Mouse (Mus musculus) embryonic facial prominence, embryonic 14.5 days (tissue): ENCODE results near the gene Skor1. TPM values are rescaled to one million over a fixed set of nuclear protein-coding genes. Genes with fewer than 3 reads are reported as not detected.

Experiments
- ATAC-seq: fragments of 200-750 bp; cut with Nextera tagmentation; 2 replicates; pipeline ENCODE4 v1.8.0; 2017; ENCODE audit warnings: low read depth, moderate number of reproducible peaks, moderate TSS enrichment
- DNase-seq: peaks from one replicate; pipeline ENCODE4 v3.0.0-alpha.2; 2015; ENCODE audit warnings: low spot score
- H3K27ac ChIP-seq: fragments of 300-500 bp; sonication (generic); replicated peaks from 2 replicates; pipeline ENCODE4 v1.5.1; 2014; ENCODE audit warnings: low read depth, mild to moderate bottlenecking, low read length, moderate library complexity
- H3K27me3 ChIP-seq: fragments of 300-500 bp; sonication (generic); replicated peaks from 2 replicates; pipeline ENCODE4 v1.6.1; 2014; ENCODE audit warnings: low read length; ENCODE audit not compliant: control insufficient read depth, insufficient read depth
- H3K36me3 ChIP-seq: fragments of 300-500 bp; sonication (generic); 2 replicates; pipeline ENCODE4 v1.6.1; 2014; ENCODE audit warnings: low read length, mixed read lengths; ENCODE audit not compliant: control insufficient read depth, insufficient read depth
- H3K4me1 ChIP-seq: fragments of 300-500 bp; sonication (generic); 2 replicates; pipeline ENCODE4 v1.6.1; 2014; ENCODE audit warnings: antibody characterized with exemption, low read length; ENCODE audit not compliant: control insufficient read depth, insufficient read depth
- H3K4me2 ChIP-seq: fragments of 300-500 bp; sonication (generic); 2 replicates; pipeline ENCODE4 v1.6.1; 2014; ENCODE audit warnings: low read depth, mild to moderate bottlenecking, low read length, moderate library complexity, mixed read lengths
- H3K4me3 ChIP-seq: fragments of 300-500 bp; sonication (generic); 2 replicates; pipeline ENCODE4 v1.5.1; 2014; ENCODE audit warnings: low read depth, mild to moderate bottlenecking, low read length
- H3K9ac ChIP-seq: fragments of 300-500 bp; sonication (generic); 2 replicates; pipeline ENCODE4 v1.6.1; 2014; ENCODE audit warnings: low read depth, mild to moderate bottlenecking, low read length, moderate library complexity, mixed read lengths
- H3K9me3 ChIP-seq: fragments of 300-500 bp; sonication (generic); 2 replicates; pipeline ENCODE4 v1.6.1; 2016; ENCODE audit warnings: low read length; ENCODE audit not compliant: control insufficient read depth
- WGBS: fragments of 180-500 bp; shearing (Covaris S2); extraction: QIAGEN DNeasy Blood & Tissue Kit; methylation state at CpG from one replicate; pipeline ENCODE4 v1.1.7; 2014; 5-methylcytosine and 5-hydroxymethylcytosine counted together
- polyA plus RNA-seq: library from polyadenylated mRNA; unstranded; fragments of >200 nt; fragmentation: Nextera tagmentation; extraction: Ambion mirVana; gene quantifications from 2 replicates; pipeline ENCODE4 v1.2.1, GENCODE M21; 2014

Skor1 gene
- polyA plus RNA-seq, 1 experiment from 2014 or later: 0.04 TPM

- Histone ChIP-seq H3K27ac (no peak overlapping the region), H3K9ac (no peak overlapping the region), H3K4me3 (no peak overlapping the region), H3K27me3 (peaks cover 98% of the 10 kb centered on the region), H3K9me3 (no peaks in the 10 kb centered on the region), H3K36me3 (no peaks in the 10 kb centered on the region), H3K4me1 (peaks cover 9% of the 10 kb centered on the region), H3K4me2 (no peak overlapping the region)
- no peak for DNase-seq
- no peak for ATAC-seq
- WGBS: under 1% methylated on average over 9 of the region's 9 CpGs
Measured at GRCm38 (mm10) chr9:63140211-63140610, 8.6 kb downstream of the Skor1 start.

GRCm38 (mm10) chr9:63139661-63140060 is 9.1 kb downstream of the Skor1 start:
- DNase-seq: no peak
- no peak for ATAC-seq
- Histone ChIP-seq H3K27ac (no peak overlapping the region), H3K4me3 (no peak overlapping the region), H3K4me2 (no peak overlapping the region), H3K4me1 (peaks cover 9% of the 10 kb centered on the region), H3K9ac (no peak overlapping the region), H3K36me3 (no peaks in the 10 kb centered on the region), H3K9me3 (no peaks in the 10 kb centered on the region), H3K27me3 (peaks cover 98% of the 10 kb centered on the region)
- 4% methylated on average over 17 of the region's 17 CpGs for WGBS

DNA sequence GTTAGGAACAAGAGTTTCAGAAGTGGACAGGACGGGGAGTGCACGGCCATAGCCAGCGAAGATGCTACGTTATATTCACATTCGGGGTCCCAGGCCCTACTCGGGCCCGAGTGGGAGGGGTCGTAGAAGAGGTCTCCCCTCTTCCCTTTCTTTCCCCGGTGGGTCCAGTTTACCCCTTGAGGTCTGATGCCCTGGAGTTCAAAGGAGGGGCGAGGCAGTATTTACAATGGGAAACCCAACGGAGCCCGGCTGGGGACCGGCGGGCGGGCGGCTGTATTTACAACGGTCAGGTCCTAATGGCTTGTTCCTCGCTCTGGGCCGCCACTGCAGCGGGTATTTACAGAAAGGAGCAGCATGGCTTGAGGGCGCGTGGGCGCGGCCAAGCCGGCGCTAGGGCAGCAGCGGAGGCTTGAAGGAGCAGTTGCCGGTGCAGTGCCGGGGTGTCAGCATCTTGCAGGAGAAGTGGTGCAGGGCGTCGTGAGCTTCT is 10.2 kb downstream of the Skor1 start:
- DNase-seq (no peak), ATAC-seq (no peak)
- peaks cover 9% of the 10 kb centered on the region for H3K4me1 ChIP-seq
- peaks cover 98% of the 10 kb centered on the region for H3K27me3 ChIP-seq
- H3K4me3 ChIP-seq: peak overlapping the region; percentile 29
- H3K4me2 ChIP-seq: peak overlapping the region; percentile 44
- no peaks in the 10 kb centered on the region for H3K36me3 ChIP-seq
- H3K9me3 ChIP-seq: no peaks in the 10 kb centered on the region
- H3K9ac ChIP-seq: no peak overlapping the region
- no peak overlapping the region for H3K27ac ChIP-seq
- 1% methylated on average over 30 of the region's 31 CpGs for WGBS

DNA sequence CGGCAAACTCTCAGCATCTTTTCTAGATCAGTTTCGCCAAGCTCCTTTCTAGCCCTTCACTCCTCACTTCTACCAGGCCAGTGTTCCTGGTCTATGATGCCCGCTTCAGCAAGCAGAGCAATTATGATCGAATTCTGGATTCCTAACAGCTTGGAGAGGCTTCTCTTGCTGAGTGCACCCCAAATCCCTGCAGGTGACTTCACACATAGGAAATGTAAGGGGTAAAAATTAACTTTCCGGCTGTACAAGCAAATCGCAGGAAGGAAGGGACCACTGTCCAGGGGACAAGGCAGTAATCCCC is 11.2 kb downstream of the Skor1 start:
- no peak overlapping the region for H3K4me3 ChIP-seq
- H3K9me3 ChIP-seq: no peaks in the 10 kb centered on the region
- ATAC-seq (no peak), DNase-seq (no peak)
- H3K27me3 ChIP-seq: peaks cover 91% of the 10 kb centered on the region
- peaks cover 9% of the 10 kb centered on the region for H3K4me1 ChIP-seq
- H3K27ac ChIP-seq: no peak overlapping the region
- no peak overlapping the region for H3K4me2 ChIP-seq
- WGBS: 4% methylated on average over 6 of the region's 6 CpGs
- H3K36me3 ChIP-seq: no peaks in the 10 kb centered on the region
- no peak overlapping the region for H3K9ac ChIP-seq

GRCm38 (mm10) chr9:63136756-63137614 is 11.8 kb downstream of the Skor1 start:
- Histone ChIP-seq H3K36me3 (no peaks in the 10 kb centered on the region), H3K27me3 (peaks cover 86% of the 10 kb centered on the region), H3K9ac (no peak overlapping the region), H3K27ac (no peak overlapping the region), H3K4me1 (peaks cover 8% of the 10 kb centered on the region), H3K4me3 (no peak overlapping the region), H3K4me2 (no peak overlapping the region), H3K9me3 (no peaks in the 10 kb centered on the region)
- no peak for ATAC-seq
- 3% methylated on average over 19 of the region's 19 CpGs for WGBS
- DNase-seq: no peak

DNA sequence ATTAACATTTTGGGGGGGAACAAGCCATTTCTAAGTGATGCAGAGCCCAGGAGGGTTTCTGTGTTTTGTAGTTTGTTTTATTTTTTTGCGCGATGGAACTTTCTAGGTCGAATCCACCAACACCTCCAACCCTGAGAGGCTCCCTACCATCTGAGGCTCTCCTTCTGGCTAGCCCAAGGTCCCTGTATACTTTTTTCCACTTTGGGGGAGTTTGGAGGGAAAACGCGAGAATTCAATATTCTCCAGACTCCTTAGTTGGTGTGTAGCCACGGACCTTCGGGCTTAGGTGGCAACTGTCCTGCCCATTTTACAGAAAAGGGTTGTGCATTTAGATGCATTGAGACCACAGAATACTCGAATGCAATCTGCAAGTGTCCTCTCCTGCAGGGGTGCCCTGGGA is 12.5 kb downstream of the Skor1 start:
- 5% methylated on average over 8 of the region's 8 CpGs for WGBS

DNA sequence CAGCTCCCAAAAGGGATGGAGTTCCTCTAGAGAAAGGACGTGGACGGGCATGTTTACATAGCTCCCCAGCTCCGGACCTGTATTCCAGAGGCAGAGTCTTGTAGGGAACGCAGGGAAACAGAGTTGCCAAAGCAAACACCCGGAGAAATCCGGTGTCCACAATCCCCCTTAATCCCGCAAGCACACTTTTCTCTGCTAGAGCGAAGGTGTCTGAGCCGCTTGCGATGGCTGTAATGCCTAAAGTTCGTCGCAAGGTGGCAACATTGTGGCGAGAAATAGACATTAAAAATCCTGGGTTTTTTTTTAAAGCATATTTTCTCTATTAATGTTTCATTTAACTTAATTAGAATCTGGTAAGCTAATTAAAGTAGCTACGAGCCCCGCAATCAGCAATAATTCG is 13.0 kb downstream of the Skor1 start:
- DNase-seq: peak; percentile 65
- no peak for ATAC-seq
- Histone ChIP-seq H3K4me2 (peak overlapping the region; percentile 45), H3K27me3 (peaks cover 76% of the 10 kb centered on the region), H3K9me3 (no peaks in the 10 kb centered on the region), H3K9ac (peak overlapping the region; percentile 9; the same call in 1 of the 2 replicates), H3K27ac (no peak overlapping the region), H3K4me3 (peak overlapping the region; percentile 25), H3K4me1 (peaks cover 6% of the 10 kb centered on the region; the same call in 1 of the 2 replicates), H3K36me3 (no peaks in the 10 kb centered on the region)
- WGBS: under 1% methylated on average over 16 of the region's 16 CpGs

More for the DNA sequence above, 12.5 kb downstream of the Skor1 start:
- H3K4me1 ChIP-seq: peaks cover 6% of the 10 kb centered on the region; the same call in 1 of the 2 replicates
- ATAC-seq: no peak
- H3K4me2 ChIP-seq: peak overlapping the region; percentile 45; the same call in 1 of the 2 replicates
- no peak overlapping the region for H3K27ac ChIP-seq
- no peak overlapping the region for H3K4me3 ChIP-seq
- DNase-seq: no peak
- H3K36me3 ChIP-seq: no peaks in the 10 kb centered on the region
- H3K9me3 ChIP-seq: no peaks in the 10 kb centered on the region
- peaks cover 78% of the 10 kb centered on the region for H3K27me3 ChIP-seq
- no peak overlapping the region for H3K9ac ChIP-seq

DNA sequence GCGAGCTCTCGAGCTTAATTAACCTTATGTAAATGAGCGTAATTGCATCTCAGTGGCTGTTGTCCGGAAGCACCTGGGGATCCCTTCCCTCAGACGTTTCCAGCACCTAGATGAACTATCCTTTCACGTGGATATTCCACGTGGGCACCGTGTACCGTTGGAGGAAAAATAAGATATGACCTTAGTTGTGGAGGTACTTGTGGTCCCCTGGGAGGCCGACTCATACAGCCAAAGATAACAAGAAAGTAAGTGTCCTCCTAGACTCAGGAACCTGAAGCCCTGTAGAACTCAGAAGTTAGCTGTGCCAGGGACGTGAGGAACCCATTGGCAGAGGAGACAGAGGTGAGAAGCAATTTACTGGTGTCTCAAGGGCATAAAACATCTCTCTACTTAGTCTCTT is 13.4 kb downstream of the Skor1 start:
- no peaks in the 10 kb centered on the region for H3K36me3 ChIP-seq
- no peak overlapping the region for H3K9ac ChIP-seq
- WGBS: 4% methylated on average over 11 of the region's 11 CpGs
- peak overlapping the region; percentile 45 for H3K4me2 ChIP-seq
- peaks cover 6% of the 10 kb centered on the region; the same call in 1 of the 2 replicates for H3K4me1 ChIP-seq
- no peak for DNase-seq
- peak overlapping the region; percentile 25 for H3K4me3 ChIP-seq
- ATAC-seq: no peak
- peaks cover 72% of the 10 kb centered on the region for H3K27me3 ChIP-seq
- no peak overlapping the region for H3K27ac ChIP-seq
- no peaks in the 10 kb centered on the region for H3K9me3 ChIP-seq

DNA sequence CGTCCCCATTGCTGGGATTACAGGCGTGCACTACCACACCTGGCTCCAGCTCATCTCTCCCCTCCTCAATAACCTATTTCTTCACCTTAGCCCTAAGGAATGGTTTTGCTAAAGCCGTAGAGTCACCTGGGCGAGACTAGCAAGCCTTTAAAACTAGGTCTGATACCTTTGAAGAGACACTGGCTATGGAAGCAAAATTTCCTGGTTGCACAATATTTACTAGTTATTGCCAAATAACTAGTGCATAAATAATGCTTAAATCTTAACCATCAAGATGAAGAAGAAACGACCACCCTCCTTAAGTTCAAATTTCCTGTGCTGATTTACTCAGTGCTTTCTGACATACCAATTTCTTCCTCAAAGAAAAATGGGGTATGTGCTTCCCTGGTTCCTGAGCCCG is 15.1 kb downstream of the Skor1 start:
- Histone ChIP-seq H3K4me1 (peaks cover 4% of the 10 kb centered on the region; the same call in 1 of the 2 replicates), H3K9me3 (no peaks in the 10 kb centered on the region), H3K4me2 (peak overlapping the region; percentile 63), H3K27ac (no peak overlapping the region), H3K9ac (peak overlapping the region; percentile 5; the same call in 1 of the 2 replicates), H3K4me3 (peak overlapping the region; percentile 64), H3K36me3 (no peaks in the 10 kb centered on the region), H3K27me3 (peaks cover 55% of the 10 kb centered on the region)
- WGBS: 13% methylated on average over 6 of the region's 6 CpGs
- ATAC-seq (no peak), DNase-seq (no peak)
